Mouse (Mus musculus): ENCODE data around the gene Sez6l. TPM values are rescaled to one million over a fixed set of nuclear protein-coding genes. Genes with fewer than 3 reads are reported as not detected.

Gene Sez6l
- polyA plus RNA-seq, 1 experiment from 2014 or later: 0.08 TPM

DNA sequence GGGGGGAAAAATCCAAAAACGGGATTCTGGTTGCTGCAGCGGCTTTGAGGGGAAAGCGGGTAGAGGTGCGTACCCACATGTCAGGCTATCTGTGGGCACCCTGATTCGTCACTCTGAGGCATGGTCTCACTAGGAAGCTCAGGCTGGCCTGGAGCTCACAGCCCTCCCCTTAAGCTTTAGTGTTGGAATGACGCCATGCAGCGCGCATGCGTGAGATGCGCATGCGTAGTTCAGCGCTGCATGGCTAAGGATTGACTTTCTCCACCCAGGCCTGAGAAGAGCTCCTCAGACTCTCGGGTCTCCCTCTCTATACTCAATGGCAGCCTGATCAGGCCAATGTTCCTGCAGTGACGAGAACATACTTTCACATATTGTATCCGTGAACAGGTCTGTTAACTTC, 24.2 kb downstream of the Sez6l start:
- Histone ChIP-seq H3K4me1 (replicated peaks; ENCODE audit: control insufficient read depth, insufficient read depth, low read length) (no peaks in the 10 kb centered on the region), H3K4me2 (no peak overlapping the region), H3K27ac (ENCODE audit: low read depth, low read length) (no peak overlapping the region), H3K4me3 (ENCODE audit: low read depth, low read length) (no peak overlapping the region), H3K9ac (ENCODE audit: low read depth, low read length) (no peak overlapping the region), H3K27me3 (replicated peaks; ENCODE audit: control insufficient read depth, insufficient read depth, low read length) (no peaks in the 10 kb centered on the region), H3K9me3 (ENCODE audit: control insufficient read depth, low read length) (no peaks in the 10 kb centered on the region), H3K36me3 (ENCODE audit: control insufficient read depth, insufficient read depth, low read length) (no peaks in the 10 kb centered on the region)
- ATAC-seq (replicated peaks; ENCODE audit: low FRiP score) (no peak), DNase-seq (ENCODE audit: low spot score) (no peak)
- WGBS: 76% methylated on average over 15 of the region's 15 CpGs

DNA sequence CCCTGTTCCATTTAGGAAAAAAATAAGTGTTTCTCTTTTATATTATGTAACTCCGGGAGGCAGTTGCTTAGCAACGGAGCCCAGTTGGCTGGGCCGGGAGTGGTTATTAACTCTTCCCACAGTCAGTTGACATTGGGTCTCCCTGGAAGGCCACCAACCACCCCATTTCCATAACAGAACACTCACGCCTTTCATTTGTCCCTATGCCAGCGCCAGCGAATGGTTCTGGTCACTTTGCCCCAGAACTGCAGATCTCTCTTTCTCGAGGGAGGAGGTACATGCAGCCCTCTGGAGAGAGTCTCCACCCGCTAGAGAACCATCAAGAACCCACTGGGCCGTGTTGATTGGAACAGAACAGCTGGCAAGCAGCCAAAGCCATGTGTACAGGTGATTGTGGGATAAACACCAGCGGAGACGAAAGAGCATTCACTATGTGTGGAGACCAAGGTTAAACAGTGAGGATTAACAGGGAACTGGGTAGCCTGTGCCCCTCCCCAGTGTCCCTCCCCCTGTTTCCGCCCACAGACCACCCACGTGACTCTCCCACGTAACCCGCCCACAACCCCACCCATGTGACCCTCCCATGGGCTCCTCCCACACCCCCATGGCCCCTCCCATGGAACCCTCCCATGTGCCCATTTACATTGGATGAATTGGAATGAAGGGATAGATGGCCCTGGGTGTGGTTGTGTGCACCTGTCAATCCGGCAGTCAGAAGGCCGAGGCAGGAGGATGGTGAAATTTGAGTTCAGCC, 24.8 kb downstream of the Sez6l start:
- H3K27ac ChIP-seq (ENCODE audit: low read depth, low read length): no peak overlapping the region
- no peak overlapping the region for H3K9ac ChIP-seq (ENCODE audit: low read depth, low read length)
- H3K27me3 ChIP-seq (replicated peaks; ENCODE audit: control insufficient read depth, insufficient read depth, low read length): no peaks in the 10 kb centered on the region
- H3K4me2 ChIP-seq: no peak overlapping the region
- whole genome bisulfite sequencing: 61% methylated on average over 17 of the region's 17 CpGs
- H3K4me1 ChIP-seq (replicated peaks; ENCODE audit: control insufficient read depth, insufficient read depth, low read length): no peaks in the 10 kb centered on the region
- ATAC-seq (replicated peaks; ENCODE audit: low FRiP score) (no peak), DNase-seq (ENCODE audit: low spot score) (no peak)
- H3K36me3 ChIP-seq (ENCODE audit: control insufficient read depth, insufficient read depth, low read length): no peaks in the 10 kb centered on the region
- no peak overlapping the region for H3K4me3 ChIP-seq (ENCODE audit: low read depth, low read length)
- H3K9me3 ChIP-seq (ENCODE audit: control insufficient read depth, low read length): no peaks in the 10 kb centered on the region

DNA sequence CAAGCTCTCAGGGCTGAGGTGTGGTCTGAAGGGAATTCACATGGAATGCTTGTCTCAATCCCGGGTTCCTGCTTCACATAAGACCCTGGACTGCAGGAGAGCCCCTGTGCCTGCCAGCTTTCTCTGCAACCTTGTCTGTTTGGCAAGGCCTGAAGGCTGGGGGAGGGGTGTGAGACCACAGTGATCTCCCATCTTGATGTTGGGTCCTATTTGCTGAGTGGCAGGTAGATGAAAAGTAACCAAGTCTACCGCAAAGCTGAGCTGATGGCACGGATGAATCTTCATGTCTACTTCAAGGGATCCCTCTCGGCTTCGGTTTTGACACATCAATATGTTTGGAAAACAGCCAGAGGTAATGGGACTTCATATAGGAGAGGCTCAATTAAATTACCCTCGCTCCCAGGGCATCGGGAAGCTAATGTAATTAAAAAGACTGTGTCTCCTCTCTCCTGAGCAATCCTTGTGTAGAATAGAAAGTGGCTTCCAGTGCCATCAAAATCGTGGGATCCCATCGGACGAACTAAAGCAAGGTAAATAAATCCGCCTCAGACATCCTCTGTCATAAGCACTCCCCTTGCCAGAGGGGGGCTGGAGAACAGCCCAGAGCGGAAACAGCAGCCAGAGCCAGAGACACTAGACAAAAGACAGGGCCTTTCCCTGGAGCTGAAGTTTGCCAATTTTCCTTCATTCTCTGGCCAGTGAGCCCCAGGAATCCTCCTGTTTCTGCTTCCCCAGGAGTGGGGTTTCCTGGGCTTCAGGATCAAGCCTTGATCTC, 28.0 kb downstream of the Sez6l start:
- Histone ChIP-seq H3K4me2 (no peak overlapping the region), H3K9me3 (ENCODE audit: control insufficient read depth, low read length) (no peaks in the 10 kb centered on the region), H3K27ac (ENCODE audit: low read depth, low read length) (no peak overlapping the region), H3K36me3 (ENCODE audit: control insufficient read depth, insufficient read depth, low read length) (no peaks in the 10 kb centered on the region), H3K27me3 (replicated peaks; ENCODE audit: control insufficient read depth, insufficient read depth, low read length) (no peaks in the 10 kb centered on the region), H3K4me1 (replicated peaks; ENCODE audit: control insufficient read depth, insufficient read depth, low read length) (no peaks in the 10 kb centered on the region), H3K9ac (ENCODE audit: low read depth, low read length) (no peak overlapping the region), H3K4me3 (ENCODE audit: low read depth, low read length) (no peak overlapping the region)
- no peak for ATAC-seq (replicated peaks; ENCODE audit: low FRiP score)
- no peak for DNase-seq (ENCODE audit: low spot score)
- WGBS: 70% methylated on average over 12 of the region's 12 CpGs

DNA sequence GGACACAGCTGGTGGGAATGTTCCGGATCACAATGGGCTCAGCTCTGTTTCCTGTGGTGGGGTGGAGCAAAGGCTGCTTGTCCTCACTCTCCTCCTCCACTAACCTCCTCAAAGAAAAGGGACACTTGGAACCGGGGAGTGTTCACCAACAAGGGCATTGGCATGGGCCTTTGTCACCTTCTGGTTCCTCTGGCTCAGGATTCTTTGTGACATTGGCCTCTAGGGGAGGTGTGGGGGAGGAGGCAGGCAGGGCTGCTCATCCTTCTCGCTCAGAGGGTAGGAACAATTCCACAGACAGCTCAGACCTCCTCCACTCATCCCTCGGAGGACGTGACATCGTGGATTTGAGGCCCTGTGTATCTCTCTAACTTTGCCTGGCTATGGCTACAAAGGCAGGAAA, 30.2 kb downstream of the Sez6l start:
- Histone ChIP-seq H3K36me3 (ENCODE audit: control insufficient read depth, insufficient read depth, low read length) (no peaks in the 10 kb centered on the region), H3K4me2 (no peak overlapping the region), H3K4me1 (replicated peaks; ENCODE audit: control insufficient read depth, insufficient read depth, low read length) (no peaks in the 10 kb centered on the region), H3K4me3 (ENCODE audit: low read depth, low read length) (no peak overlapping the region), H3K27ac (ENCODE audit: low read depth, low read length) (no peak overlapping the region), H3K27me3 (replicated peaks; ENCODE audit: control insufficient read depth, insufficient read depth, low read length) (no peaks in the 10 kb centered on the region; the same call in 1 of the 2 replicates), H3K9me3 (ENCODE audit: control insufficient read depth, low read length) (no peaks in the 10 kb centered on the region), H3K9ac (ENCODE audit: low read depth, low read length) (no peak overlapping the region)
- no peak for DNase-seq (ENCODE audit: low spot score)
- WGBS: 53% methylated on average over 6 of the region's 6 CpGs
- ATAC-seq (replicated peaks; ENCODE audit: low FRiP score): no peak

- no peaks in the 10 kb centered on the region; the same call in 1 of the 2 replicates for H3K27me3 ChIP-seq (replicated peaks; ENCODE audit: control insufficient read depth, insufficient read depth, low read length)
- DNase-seq (ENCODE audit: low spot score) (no peak), ATAC-seq (replicated peaks; ENCODE audit: low FRiP score) (no peak)
- 52% methylated on average over 3 of the region's 3 CpGs for WGBS
- no peaks in the 10 kb centered on the region for H3K36me3 ChIP-seq (ENCODE audit: control insufficient read depth, insufficient read depth, low read length)
- H3K27ac ChIP-seq (ENCODE audit: low read depth, low read length): no peak overlapping the region
- no peaks in the 10 kb centered on the region for H3K9me3 ChIP-seq (ENCODE audit: control insufficient read depth, low read length)
- H3K4me3 ChIP-seq (ENCODE audit: low read depth, low read length): no peak overlapping the region
- H3K9ac ChIP-seq (ENCODE audit: low read depth, low read length): no peak overlapping the region
- no peak overlapping the region for H3K4me2 ChIP-seq
- H3K4me1 ChIP-seq (replicated peaks; ENCODE audit: control insufficient read depth, insufficient read depth, low read length): no peaks in the 10 kb centered on the region
Measured at GRCm38 (mm10) chr5:112538295-112538694, 38.7 kb downstream of the Sez6l start.

- H3K4me2 ChIP-seq: no peak overlapping the region
- no peaks in the 10 kb centered on the region for H3K36me3 ChIP-seq (ENCODE audit: control insufficient read depth, insufficient read depth, low read length)
- H3K9me3 ChIP-seq (ENCODE audit: control insufficient read depth, low read length): no peaks in the 10 kb centered on the region
- 71% methylated on average over 12 of the region's 12 CpGs for WGBS
- no peaks in the 10 kb centered on the region for H3K4me1 ChIP-seq (replicated peaks; ENCODE audit: control insufficient read depth, insufficient read depth, low read length)
- DNase-seq (ENCODE audit: low spot score) (no peak), ATAC-seq (replicated peaks; ENCODE audit: low FRiP score) (no peak)
- H3K27me3 ChIP-seq (replicated peaks; ENCODE audit: control insufficient read depth, insufficient read depth, low read length): no peaks in the 10 kb centered on the region; the same call in 1 of the 2 replicates
- no peak overlapping the region for H3K9ac ChIP-seq (ENCODE audit: low read depth, low read length)
- H3K27ac ChIP-seq (ENCODE audit: low read depth, low read length): no peak overlapping the region
- H3K4me3 ChIP-seq (ENCODE audit: low read depth, low read length): no peak overlapping the region
Measured at GRCm38 (mm10) chr5:112535868-112536267, 41.1 kb downstream of the Sez6l start.

DNA sequence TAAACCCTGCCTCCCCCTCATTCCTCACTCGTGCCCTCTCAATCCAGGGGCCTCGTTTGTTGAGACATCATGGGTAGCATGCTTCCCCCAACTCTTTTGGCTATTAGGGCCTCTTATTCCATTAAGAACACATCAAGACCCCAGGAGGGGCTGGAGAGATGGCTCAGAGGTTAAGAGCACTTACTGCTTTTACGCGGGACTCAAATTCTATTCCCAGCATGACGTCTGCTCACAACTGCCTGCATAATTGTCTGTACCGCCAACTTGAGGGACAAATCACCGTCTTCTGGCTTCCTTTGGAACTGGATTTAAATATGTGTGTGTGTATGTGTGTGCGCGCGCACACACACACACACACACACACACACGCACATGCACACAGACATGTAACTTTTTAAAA, 42.8 kb downstream of the Sez6l start:
- Histone ChIP-seq H3K9ac (ENCODE audit: low read depth, low read length) (no peak overlapping the region), H3K4me3 (ENCODE audit: low read depth, low read length) (no peak overlapping the region), H3K36me3 (ENCODE audit: control insufficient read depth, insufficient read depth, low read length) (no peaks in the 10 kb centered on the region), H3K9me3 (ENCODE audit: control insufficient read depth, low read length) (no peaks in the 10 kb centered on the region), H3K27ac (ENCODE audit: low read depth, low read length) (no peak overlapping the region), H3K4me2 (no peak overlapping the region), H3K27me3 (replicated peaks; ENCODE audit: control insufficient read depth, insufficient read depth, low read length) (no peaks in the 10 kb centered on the region; the same call in 1 of the 2 replicates), H3K4me1 (replicated peaks; ENCODE audit: control insufficient read depth, insufficient read depth, low read length) (no peaks in the 10 kb centered on the region)
- ATAC-seq (replicated peaks; ENCODE audit: low FRiP score): no peak
- no peak for DNase-seq (ENCODE audit: low spot score)
- 62% methylated on average over 11 of the region's 11 CpGs for WGBS

DNA sequence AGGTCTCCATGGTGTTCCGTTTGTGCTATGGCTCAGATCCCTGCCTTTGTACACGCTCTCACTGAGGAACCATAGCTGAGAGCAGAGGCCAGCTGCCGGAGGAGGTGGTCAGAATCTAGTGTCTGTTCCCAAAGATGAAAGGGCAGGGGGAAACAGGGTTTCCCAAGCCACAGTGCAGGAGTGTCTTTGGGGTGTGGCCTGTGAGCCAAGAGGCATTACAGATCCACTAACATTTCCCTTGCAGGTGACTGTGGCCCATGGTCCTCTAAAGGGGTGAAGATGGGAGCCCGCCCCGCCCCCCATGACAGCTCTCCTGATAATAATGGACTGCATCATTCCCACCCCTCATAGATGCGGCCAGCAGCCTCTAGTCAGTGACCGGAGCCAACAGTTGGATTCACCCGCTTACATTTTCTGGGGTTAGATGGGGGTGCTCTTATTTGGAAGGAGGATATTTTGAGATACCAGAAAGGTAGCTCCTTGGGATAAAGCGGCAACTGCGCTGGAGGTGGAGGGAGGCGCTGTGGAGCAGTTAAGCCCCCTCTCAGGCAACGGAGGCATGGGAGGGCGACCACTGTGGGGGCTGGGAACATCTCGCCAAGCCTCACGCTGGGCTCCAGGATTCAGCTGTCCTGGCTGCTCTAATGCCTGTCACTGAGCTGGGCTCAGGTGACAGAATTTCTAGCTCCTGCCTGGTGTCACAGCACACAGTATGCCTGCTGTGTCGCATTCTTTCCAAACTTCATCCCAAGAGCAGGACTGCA, 43.5 kb downstream of the Sez6l start:
- 44% methylated on average over 15 of the region's 16 CpGs for WGBS
- H3K4me3 ChIP-seq (ENCODE audit: low read depth, low read length): no peak overlapping the region
- no peak overlapping the region for H3K9ac ChIP-seq (ENCODE audit: low read depth, low read length)

More for the DNA sequence above, 43.5 kb downstream of the Sez6l start:
- no peaks in the 10 kb centered on the region for H3K36me3 ChIP-seq (ENCODE audit: control insufficient read depth, insufficient read depth, low read length)
- H3K4me1 ChIP-seq (replicated peaks; ENCODE audit: control insufficient read depth, insufficient read depth, low read length): no peaks in the 10 kb centered on the region
- ATAC-seq (replicated peaks; ENCODE audit: low FRiP score): no peak
- H3K27ac ChIP-seq (ENCODE audit: low read depth, low read length): no peak overlapping the region
- no peaks in the 10 kb centered on the region for H3K9me3 ChIP-seq (ENCODE audit: control insufficient read depth, low read length)
- no peak for DNase-seq (ENCODE audit: low spot score)
- no peak overlapping the region for H3K4me2 ChIP-seq
- H3K27me3 ChIP-seq (replicated peaks; ENCODE audit: control insufficient read depth, insufficient read depth, low read length): no peaks in the 10 kb centered on the region; the same call in 1 of the 2 replicates

All from liver, embryonic 11.5 days (tissue).